Mouse (Mus musculus): Measurements from ENCODE around the gene H2al1j.
A peak's percentile ranks its signal among the peaks of the same experiment; 100 is the strongest.
"Not testable (repeated sequence)": the region's sequence is repeated elsewhere in the genome, so short reads cannot be mapped to it uniquely, and the experiment has no call there.

H2al1j gene

DNA sequence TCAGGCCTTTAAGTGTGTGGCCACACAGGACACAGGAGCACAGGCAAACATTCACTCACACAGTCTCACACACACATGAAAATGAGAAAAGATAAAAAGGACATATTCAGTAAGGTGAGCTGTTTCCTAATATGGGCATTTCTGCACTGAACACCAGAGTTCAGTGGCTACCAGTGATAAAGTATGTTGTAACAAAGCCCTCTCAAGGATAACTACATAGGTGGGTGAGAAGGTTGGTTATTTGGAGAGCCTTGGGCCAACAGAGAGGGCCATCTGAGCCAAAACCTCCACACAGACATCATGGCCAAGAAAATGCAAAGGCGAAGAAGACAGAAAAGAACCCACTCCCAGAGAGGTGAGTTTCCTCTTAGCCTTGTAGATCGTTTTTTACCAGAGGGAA, at the start of gene H2al1j:
TSS of gene H2al1j (plus strand) at position 301 of the 400 bp plus-strand sequence.
- DNase-seq: not testable (repeated sequence)

DNA sequence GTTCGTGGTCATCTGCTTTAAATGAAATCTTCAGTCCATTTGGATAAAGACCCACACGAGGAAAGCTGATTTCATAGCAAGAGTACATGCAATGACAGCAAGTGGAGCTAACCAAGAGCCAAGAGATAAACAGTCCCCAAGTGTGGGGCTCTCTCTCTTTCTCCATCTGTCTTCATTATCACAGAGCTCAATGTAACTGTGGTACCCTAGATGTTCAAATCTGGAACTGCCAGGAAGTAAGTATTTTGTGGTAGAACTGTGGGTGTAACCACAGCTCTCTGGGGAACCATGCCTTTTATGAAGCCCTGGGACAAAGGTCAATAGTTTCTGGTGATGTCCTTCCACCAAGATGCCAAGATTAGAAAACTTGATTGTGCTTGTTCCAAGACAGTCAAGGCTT, 46.9 kb upstream of the H2al1j start:
- no peak for DNase-seq

DNA sequence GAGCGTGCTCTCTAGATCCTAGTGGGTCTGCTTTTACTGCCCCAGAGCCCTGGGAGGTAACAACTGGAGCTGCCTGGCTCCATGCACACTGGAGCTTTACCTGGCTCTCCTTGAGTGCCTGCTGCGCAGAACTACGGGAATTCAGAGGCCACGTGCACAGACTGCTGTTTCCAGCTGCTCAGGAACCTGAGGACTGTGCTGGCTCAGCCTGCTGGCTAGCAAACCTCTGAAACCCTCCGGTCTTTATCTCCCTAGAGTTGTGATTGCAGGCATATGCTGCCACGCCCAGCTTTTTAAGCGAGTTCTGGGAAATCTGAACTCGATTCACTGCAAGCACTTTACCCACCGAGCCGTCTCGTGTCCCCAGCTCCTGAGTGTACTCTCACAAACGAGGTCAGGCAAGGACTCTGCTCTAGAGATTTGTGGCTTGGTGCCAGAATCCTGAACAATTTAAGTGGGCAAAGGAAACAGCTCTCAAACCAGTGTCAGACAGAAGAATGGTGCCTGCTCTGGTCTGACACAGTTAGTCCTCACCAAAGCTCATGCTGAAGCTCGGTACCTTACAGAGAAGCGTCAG, 39.2 kb upstream of the H2al1j start:
- DNase-seq: peak; percentile 7 to 13

DNA sequence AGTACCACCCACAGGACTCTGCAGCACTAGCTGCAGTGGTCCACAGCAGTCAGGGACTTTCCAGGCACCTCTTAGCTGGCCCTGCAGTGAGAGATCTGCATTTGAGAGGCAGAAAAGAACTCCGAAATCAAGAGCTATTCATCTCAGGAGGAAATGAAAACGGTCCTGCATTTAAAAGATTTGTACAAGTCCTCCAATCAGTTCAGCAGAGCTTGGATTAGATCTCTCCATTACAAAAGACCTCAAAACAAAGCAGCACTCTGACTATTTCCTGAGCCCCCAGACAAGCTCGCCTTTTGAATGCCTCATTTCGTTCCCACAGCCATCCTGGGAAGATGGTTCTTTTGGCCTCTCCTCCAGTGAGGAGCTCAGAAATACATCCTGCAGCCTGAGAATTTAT, 38.4 kb upstream of the H2al1j start:
- DNase-seq: no peak

DNA sequence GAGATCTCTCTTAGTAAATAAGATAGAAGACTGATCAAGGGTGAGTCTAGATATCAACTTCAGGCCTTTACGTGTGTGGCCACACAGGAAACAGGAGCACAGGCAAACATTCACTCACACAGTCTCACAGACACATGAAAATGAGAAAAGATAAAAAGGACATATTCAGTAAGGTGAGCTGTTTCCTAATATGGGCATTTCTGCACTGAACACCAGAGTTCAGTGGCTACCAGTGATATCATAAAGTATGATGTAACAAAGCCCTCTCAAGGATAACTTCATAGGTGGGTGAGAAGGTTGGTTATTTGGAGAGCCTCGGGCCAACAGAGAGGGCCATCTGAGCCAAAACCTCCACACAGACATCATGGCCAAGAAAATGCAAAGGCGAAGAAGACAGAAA, 28.7 kb upstream of the H2al1j start, which contains the start of gene H2al1a:
TSS of gene H2al1a (plus strand) at position 301 of the 400 bp plus-strand sequence.
- DNase-seq: not testable (repeated sequence)

DNA sequence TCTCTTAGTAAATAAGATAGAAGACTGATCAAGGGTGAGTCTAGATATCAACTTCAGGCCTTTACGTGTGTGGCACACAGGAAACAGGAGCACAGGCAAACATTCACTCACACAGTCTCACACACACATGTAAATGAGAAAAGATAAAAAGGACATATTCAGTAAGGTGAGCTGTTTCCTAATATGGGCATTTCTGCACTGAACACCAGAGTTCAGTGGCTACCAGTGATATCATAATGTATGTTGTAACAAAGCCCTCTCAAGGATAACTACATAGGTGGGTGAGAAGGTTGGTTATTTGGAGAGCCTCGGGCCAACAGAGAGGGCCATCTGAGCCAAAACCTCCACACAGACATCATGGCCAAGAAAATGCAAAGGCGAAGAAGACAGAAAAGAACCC, 25.5 kb upstream of the H2al1j start, which contains the start of gene H2al1b:
TSS of gene H2al1b (plus strand) at position 301 of the 400 bp plus-strand sequence.
- DNase-seq: not testable (repeated sequence)

DNA sequence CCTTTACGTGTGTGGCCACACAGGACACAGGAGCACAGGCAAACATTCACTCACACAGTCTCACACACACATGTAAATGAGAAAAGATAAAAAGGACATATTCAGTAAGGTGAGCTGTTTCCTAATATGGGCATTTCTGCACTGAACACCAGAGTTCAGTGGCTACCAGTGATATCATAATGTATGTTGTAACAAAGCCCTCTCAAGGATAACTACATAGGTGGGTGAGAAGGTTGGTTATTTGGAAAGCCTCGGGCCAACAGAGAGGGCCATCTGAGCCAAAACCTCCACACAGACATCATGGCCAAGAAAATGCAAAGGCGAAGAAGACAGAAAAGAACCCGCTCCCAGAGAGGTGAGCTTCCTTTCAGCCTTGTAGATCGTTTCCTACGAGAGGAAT, 22.3 kb upstream of the H2al1j start, which contains the start of gene H2al1c:
TSS of gene H2al1c (plus strand) at position 301 of the 400 bp plus-strand sequence.
- not testable (repeated sequence) for DNase-seq

DNA sequence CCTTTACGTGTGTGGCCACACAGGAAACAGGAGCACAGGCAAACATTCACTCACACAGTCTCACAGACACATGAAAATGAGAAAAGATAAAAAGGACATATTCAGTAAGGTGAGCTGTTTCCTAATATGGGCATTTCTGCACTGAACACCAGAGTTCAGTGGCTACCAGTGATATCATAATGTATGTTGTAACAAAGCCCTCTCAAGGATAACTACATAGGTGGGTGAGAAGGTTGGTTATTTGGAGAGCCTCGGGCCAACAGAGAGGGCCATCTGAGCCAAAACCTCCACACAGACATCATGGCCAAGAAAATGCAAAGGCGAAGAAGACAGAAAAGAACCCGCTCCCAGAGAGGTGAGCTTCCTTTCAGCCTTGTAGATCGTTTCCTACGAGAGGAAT, 19.1 kb upstream of the H2al1j start, which contains the start of gene H2al1d:
TSS of gene H2al1d (plus strand) at position 301 of the 400 bp plus-strand sequence.
- DNase-seq: not testable (repeated sequence)

DNA sequence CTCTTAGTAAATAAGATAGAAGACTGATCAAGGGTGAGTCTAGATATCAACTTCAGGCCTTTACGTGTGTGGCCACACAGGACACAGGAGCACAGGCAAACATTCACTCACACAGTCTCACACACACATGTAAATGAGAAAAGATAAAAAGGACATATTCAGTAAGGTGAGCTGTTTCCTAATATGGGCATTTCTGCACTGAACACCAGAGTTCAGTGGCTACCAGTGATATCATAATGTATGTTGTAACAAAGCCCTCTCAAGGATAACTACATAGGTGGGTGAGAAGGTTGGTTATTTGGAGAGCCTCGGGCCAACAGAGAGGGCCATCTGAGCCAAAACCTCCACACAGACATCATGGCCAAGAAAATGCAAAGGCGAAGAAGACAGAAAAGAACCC, 16.0 kb upstream of the H2al1j start, which contains the start of gene H2al1e:
TSS of gene H2al1e (plus strand) at position 301 of the 400 bp plus-strand sequence.
- not testable (repeated sequence) for DNase-seq

DNA sequence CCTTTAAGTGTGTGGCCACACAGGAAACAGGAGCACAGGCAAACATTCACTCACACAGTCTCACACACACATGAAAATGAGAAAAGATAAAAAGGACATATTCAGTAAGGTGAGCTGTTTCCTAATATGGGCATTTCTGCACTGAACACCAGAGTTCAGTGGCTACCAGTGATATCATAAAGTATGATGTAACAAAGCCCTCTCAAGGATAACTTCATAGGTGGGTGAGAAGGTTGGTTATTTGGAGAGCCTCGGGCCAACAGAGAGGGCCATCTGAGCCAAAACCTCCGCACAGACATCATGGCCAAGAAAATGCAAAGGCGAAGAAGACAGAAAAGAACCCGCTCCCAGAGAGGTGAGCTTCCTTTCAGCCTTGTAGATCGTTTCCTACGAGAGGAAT, 12.8 kb upstream of the H2al1j start, which contains the start of gene H2al1f:
TSS of gene H2al1f (plus strand) at position 301 of the 400 bp plus-strand sequence.
- DNase-seq: not testable (repeated sequence)

DNA sequence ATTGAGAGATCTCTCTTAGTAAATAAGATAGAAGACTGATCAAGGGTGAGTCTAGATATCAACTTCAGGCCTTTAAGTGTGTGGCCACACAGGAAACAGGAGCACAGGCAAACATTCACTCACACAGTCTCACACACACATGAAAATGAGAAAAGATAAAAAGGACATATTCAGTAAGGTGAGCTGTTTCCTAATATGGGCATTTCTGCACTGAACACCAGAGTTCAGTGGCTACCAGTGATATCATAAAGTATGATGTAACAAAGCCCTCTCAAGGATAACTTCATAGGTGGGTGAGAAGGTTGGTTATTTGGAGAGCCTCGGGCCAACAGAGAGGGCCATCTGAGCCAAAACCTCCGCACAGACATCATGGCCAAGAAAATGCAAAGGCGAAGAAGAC, 9.7 kb upstream of the H2al1j start, which contains the start of gene H2al1g:
TSS of gene H2al1g (plus strand) at position 301 of the 400 bp plus-strand sequence.
- not testable (repeated sequence) for DNase-seq

DNA sequence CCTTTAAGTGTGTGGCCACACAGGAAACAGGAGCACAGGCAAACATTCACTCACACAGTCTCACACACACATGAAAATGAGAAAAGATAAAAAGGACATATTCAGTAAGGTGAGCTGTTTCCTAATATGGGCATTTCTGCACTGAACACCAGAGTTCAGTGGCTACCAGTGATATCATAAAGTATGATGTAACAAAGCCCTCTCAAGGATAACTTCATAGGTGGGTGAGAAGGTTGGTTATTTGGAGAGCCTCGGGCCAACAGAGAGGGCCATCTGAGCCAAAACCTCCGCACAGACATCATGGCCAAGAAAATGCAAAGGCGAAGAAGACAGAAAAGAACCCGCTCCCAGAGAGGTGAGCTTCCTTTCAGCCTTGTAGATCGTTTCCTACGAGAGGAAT, 6.4 kb upstream of the H2al1j start, which contains the start of gene H2al1h:
TSS of gene H2al1h (plus strand) at position 301 of the 400 bp plus-strand sequence.
- DNase-seq: not testable (repeated sequence)

DNA sequence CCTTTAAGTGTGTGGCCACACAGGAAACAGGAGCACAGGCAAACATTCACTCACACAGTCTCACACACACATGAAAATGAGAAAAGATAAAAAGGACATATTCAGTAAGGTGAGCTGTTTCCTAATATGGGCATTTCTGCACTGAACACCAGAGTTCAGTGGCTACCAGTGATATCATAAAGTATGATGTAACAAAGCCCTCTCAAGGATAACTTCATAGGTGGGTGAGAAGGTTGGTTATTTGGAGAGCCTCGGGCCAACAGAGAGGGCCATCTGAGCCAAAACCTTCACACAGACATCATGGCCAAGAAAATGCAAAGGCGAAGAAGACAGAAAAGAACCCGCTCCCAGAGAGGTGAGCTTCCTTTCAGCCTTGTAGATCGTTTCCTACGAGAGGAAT, 3.3 kb upstream of the H2al1j start, which contains the start of gene H2al1i:
TSS of gene H2al1i (plus strand) at position 301 of the 400 bp plus-strand sequence.
- not testable (repeated sequence) for DNase-seq

DNA sequence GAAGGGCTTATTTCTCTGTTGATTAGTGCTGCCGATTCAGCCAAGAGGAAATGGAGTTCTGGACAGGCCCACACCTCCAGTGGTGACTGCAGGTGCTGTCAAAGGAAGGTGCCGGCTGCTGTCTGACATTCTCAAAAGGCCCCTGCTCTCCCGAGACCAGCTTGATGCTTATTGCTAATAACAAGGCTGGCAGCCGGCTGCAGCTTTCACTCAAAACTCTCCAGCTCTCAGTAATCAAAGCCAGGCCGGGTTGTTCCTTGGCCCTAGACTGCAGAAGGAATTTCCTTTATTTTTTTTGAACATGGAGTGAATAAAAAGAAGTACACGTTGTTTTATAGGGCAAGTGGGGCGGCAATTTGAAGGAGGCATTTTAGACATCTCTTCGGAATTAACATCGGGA, 18.1 kb downstream of the H2al1j start:
- no peak for DNase-seq

DNA sequence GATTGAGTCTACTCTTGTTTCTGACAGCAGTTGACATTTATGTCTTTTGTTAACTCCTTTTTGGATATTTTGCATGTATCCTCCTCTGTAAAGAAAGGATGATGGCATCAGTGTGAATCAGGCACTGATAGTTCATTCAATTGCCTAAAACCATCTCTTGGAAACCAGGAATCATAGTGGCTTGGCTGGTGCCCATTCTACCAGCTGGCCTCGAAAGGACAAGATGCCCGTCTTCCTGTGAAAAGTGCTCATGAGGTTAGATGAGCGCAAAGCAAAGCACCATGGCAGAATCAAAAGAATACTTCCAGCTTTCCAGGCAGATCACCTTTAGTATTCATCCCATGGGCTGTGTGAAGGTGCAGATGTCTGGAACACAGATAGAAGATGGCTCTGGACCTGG, 19.1 kb downstream of the H2al1j start:
- DNase-seq: no peak

DNA sequence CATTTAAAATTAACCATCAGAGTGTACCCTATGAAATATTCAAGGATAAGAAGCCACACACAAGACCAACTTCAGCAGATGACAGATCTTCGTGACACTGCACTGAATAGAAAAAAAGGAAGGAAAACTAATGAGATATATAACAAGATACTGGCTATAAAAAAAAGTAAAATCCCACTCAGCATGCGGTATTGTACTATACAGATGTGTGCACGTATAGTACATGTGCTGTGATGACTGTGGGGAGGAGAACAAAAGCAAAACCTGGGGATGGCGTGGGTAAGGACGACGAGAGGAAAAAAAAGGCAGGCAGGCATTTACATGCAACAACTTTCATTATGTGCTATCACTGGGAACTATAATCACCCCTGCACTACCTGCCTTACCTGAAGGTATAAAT, 33.2 kb downstream of the H2al1j start:
- DNase-seq: no peak

DNA sequence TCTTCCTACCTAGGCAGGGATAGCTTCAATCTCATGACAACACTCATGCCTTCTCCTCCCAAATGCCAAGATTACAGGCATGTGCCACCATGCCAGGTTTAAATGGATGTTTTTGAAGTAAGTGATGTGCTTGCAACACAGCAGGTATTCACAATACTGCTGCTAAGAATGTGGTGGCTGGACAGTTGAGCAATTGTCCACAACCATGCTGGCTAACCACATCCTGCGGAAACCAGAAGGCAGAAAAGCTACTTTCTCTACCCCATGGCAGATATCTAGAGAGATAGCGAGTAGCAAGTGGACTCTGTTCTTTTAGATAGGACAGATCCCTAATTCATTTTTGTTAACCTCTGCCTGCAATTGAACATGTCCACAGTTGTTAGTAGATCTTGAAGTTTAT, 33.6 kb downstream of the H2al1j start:
- no peak for DNase-seq

DNA sequence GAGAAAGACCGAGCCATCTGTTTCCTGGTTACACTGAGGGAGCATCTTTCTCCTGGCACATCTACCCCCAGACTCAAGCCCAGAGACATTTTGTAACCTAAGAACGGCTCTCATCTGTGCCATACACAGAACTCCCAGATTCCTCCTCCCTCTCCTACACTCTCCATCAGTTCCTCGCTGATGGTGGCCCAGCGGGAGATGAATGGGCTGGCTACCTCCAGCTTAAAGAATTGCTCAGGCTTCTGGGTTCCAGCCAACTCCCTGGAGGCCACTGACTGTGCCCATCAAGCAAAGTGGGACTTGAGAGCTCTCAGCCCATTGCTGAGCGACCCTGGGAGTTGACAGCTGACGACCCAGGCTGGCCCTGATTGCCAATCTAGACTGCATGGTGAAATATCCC, 36.3 kb downstream of the H2al1j start:
- no peak for DNase-seq

DNA sequence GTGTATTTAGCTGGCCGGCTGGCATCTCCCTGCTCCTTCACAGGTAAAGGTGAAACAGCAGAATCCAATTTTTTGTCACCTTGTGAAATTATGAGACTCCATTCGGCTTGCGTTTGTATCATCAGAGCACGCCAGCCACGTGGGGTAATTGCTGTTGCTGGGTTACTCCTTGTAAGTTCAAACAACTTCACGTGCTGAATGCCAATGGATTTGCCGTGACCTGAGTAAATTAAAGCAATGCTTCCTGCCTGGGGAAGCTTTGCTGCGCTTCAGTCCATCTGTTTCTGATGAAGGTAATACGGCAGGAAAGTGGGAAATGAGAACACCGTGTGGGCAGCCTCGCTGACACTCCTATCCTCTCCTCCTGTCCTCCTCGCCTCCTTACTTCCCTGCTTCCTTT, 37.5 kb downstream of the H2al1j start:
- DNase-seq: no peak
